Mouse (Mus musculus) small intestine, adult 2 months (tissue): ENCODE measurements around the gene Ttc7.

Experiments
- CTCF ChIP-seq: fragments of 200-500 bp; IDR thresholded peaks from 2 replicates; pipeline ENCODE4 v1.5.1; 2012; ENCODE audit warnings: low read depth, mild to moderate bottlenecking, control low read depth, inconsistent platforms, low read length, moderate library complexity, mixed read lengths; ENCODE audit not compliant: insufficient replicate concordance, insufficient read length; ENCODE audit errors: extremely low read depth
- POLR2A ChIP-seq: fragments of 200-500 bp; IDR thresholded peaks from 2 replicates; pipeline ENCODE4 v1.6.1; 2012; ENCODE audit warnings: low read depth, mild to moderate bottlenecking, control low read depth, inconsistent platforms, low read length, moderate library complexity

DNA sequence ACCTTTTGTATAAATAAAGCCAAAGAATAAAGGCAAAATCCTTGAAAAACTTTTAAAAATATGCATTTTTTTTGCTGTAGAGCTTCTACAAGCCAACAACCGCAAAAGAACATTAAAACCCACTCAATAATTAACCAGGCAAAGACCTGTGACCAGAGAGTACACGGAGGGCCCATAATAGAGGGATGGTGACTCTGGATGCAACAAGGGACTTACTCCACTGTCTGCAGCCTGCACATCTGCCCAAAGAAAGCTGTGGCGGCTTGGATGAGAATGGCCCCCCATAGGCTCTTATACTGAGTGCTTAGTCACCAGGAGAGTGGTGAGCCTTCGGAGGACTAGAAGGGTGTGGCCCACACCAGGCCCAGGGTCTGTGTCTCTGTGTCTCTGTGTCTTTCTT lies 120.8 kb downstream of the Ttc7 start:
- no peak for TF ChIP-seq POLR2A
- no peak for TF ChIP-seq CTCF
